Comparison of ENCODE assay signal across 8 mouse cellular contexts in genomic region chr13:58840731-58841359, GRCm38 (mm10). TPM values are rescaled to one million over a fixed set of nuclear protein-coding genes. Genes with fewer than 3 reads are reported as not detected.
DNase-seq lines count a peak whose midpoint lies in the region; ATAC-seq lines count a peak whose summit lies in the region.

No protein-coding gene starts in this region.

- peak; percentile 40 for DNase-seq in left cerebral cortex, adult 11 months (ENCODE audit: low spot score)
- no peak for DNase-seq in left cerebral cortex, adult 8-10 months (ENCODE audit: low spot score in 2 of 2)
- DNase-seq in hindbrain, embryonic 14.5 days (ENCODE audit: low spot score), result peak; percentile 52
- DNase-seq in spleen, postnatal 36 days (ENCODE audit: low spot score in 2 of 2), result no peak
- DNase-seq in thymus, postnatal 4 days, result no peak
- DNase-seq in frontal cortex, postnatal 10 days (ENCODE audit: low spot score in 2 of 2), result no peak

- 20% methylated on average over 6 of the region's 7 CpGs for WGBS in forebrain, embryonic 13.5 days
- WGBS in hindbrain, embryonic 14.5 days, result 39% methylated on average over 7 of the region's 7 CpGs
- 21% methylated on average over 7 of the region's 7 CpGs for WGBS in lung, embryonic 16.5 days

- H3K4me1 ChIP-seq in forebrain, embryonic 13.5 days, result peaks cover 13% of the 10 kb centered on the region
- H3K4me1 ChIP-seq in hindbrain, embryonic 14.5 days (replicated peaks; ENCODE audit: control insufficient read depth, insufficient read depth, low read length), result 0 out of 2 replicates have a peak, but pooled peaks cover 8% of the 10 kb centered on the region
- H3K4me1 ChIP-seq in lung, embryonic 16.5 days (replicated peaks; ENCODE audit: control insufficient read depth, insufficient read depth, low read length), result peaks cover 4% of the 10 kb centered on the region; the same call in 1 of the 2 replicates

- peak; percentile 82 for ATAC-seq in forebrain, embryonic 13.5 days
- peak; percentile 73; the same call in 1 of the 2 replicates for ATAC-seq in hindbrain, embryonic 14.5 days (ENCODE audit: low FRiP score)
- ATAC-seq in lung, embryonic 16.5 days (ENCODE audit: low read depth), result peak; percentile 75

- H3K9ac ChIP-seq in forebrain, embryonic 13.5 days, result no peak overlapping the region
- H3K9ac ChIP-seq in hindbrain, embryonic 14.5 days, result no peak overlapping the region
- no peak overlapping the region for H3K9ac ChIP-seq in lung, embryonic 16.5 days (ENCODE audit: low read length)

- no peaks in the 10 kb centered on the region for H3K9me3 ChIP-seq in forebrain, embryonic 13.5 days (replicated peaks)
- H3K9me3 ChIP-seq in hindbrain, embryonic 14.5 days (ENCODE audit: control insufficient read depth, low read length), result no peaks in the 10 kb centered on the region
- H3K9me3 ChIP-seq in lung, embryonic 16.5 days (ENCODE audit: control insufficient read depth, low read length), result no peaks in the 10 kb centered on the region

- H3K4me3 ChIP-seq in forebrain, embryonic 13.5 days, result no peak overlapping the region
- H3K4me3 ChIP-seq in hindbrain, embryonic 14.5 days (replicated peaks; ENCODE audit: low read length), result no peak overlapping the region
- H3K4me3 ChIP-seq in lung, embryonic 16.5 days (ENCODE audit: low read length), result no peak overlapping the region

- no peak overlapping the region for H3K27ac ChIP-seq in forebrain, embryonic 13.5 days
- no peak overlapping the region for H3K27ac ChIP-seq in hindbrain, embryonic 14.5 days
- no peak overlapping the region for H3K27ac ChIP-seq in lung, embryonic 16.5 days (ENCODE audit: low read length)

- H3K27me3 ChIP-seq in forebrain, embryonic 13.5 days, result no peaks in the 10 kb centered on the region
- H3K27me3 ChIP-seq in hindbrain, embryonic 14.5 days (ENCODE audit: control insufficient read depth, insufficient read depth, low read length), result no peaks in the 10 kb centered on the region
- H3K27me3 ChIP-seq in lung, embryonic 16.5 days (ENCODE audit: control insufficient read depth, insufficient read depth, low read depth, low read length), result no peaks in the 10 kb centered on the region

- no peak overlapping the region for H3K4me2 ChIP-seq in forebrain, embryonic 13.5 days
- no peak overlapping the region for H3K4me2 ChIP-seq in hindbrain, embryonic 14.5 days (replicated peaks)
- peak overlapping the region; percentile 16; the same call in 1 of the 2 replicates for H3K4me2 ChIP-seq in lung, embryonic 16.5 days (ENCODE audit: low read depth, low read length)

- H3K36me3 ChIP-seq in forebrain, embryonic 13.5 days (ENCODE audit: poor library complexity, severe bottlenecking), result peaks cover 20% of the 10 kb centered on the region
- H3K36me3 ChIP-seq in hindbrain, embryonic 14.5 days (replicated peaks; ENCODE audit: control insufficient read depth, insufficient read depth), result peaks cover 27% of the 10 kb centered on the region
- H3K36me3 ChIP-seq in lung, embryonic 16.5 days (ENCODE audit: control insufficient read depth, insufficient read depth, low read length), result no peaks in the 10 kb centered on the region

RNA-seq across cellular contexts. Expression of gene Ntrk2, which starts 34.5 kb away (rescaled TPM):
- total RNA-seq in left cerebral cortex, adult 8-10 months (2022), result 100 to 1,000 TPM; 351 to 384 (median 372) TPM
- polyA plus RNA-seq in forebrain, embryonic 13.5 days (2015; fragmentation: Nextera tagmentation; extraction: Ambion mirVana), result 51.4 and 60.2 TPM in 2 replicates
- polyA plus RNA-seq in hindbrain, embryonic 14.5 days (2014; fragmentation: Nextera tagmentation; extraction: Ambion mirVana), result 108 and 117 TPM in 2 replicates
- polyA plus RNA-seq in lung, embryonic 16.5 days (2015; fragmentation: Nextera tagmentation; extraction: Ambion mirVana), result 3.2 and 4.9 TPM in 2 replicates

Comparison
In these comparisons a context has a peak if more than half of its experiments do, and no peak if none do; other contexts are left out.
1. DNase-seq: peak in left cerebral cortex, adult 11 months (single experiment) and hindbrain, embryonic 14.5 days (single experiment); none in left cerebral cortex, adult 8-10 months (0 of 2), spleen, postnatal 36 days (0 of 2), thymus, postnatal 4 days (single experiment) and frontal cortex, postnatal 10 days (0 of 2).
2. Peak in every context shown above with its lines, with median percentiles within 50 percentile points of each other: ATAC-seq.